Mouse (Mus musculus): ENCODE results near the gene Gm17027.
"Not testable (repeated sequence)": the region's sequence is repeated elsewhere in the genome, so short reads cannot be mapped to it uniquely, and the experiment has no call there.

Gm17027 gene

DNA sequence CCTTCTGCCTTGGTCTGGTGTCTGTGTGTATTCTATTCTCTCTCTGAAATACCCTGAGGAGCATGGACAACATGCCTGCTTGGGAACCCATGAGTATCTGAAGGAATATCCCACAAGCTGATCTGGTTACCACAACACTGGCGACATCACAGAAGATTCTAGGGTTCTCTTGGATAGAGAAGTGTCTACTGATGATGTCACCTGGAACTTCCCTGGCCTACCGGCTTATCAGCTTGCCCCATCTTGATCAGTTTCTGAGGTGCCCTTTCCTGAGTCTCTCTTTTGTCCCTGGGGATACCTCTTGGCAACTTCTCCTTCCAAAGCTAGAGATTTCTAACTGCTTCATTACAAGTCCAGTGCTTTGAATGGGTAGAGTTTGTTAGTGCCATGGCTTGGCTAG lies at the start of gene Gm17027:
Gene Gm17027, minus strand, starts transcription at position 101 of the 400 bp plus-strand sequence.
- DNase-seq (ENCODE audit: low read depth, low spot score): not testable (repeated sequence)

DNA sequence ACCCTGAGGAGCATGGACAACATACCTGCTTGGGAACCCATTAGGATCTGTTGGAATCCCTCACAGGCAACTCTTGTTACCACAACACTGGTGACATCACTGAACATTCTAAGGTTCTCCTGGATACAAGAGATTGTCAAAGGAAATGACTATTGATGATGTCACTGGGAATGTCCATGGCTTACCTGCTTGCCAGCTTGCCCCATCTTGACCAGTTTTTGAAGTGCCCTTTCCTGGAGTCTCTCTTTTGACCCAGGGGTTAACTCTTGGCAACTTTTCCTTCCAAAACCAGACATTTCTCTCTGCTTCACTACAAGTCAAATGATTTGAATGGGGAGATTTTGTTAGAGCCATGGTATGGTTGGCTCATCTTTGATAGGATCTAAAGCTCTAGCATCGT lies 28.3 kb upstream of the Gm17027 start, which contains the start of gene Gm3573:
Gene Gm3573, minus strand, starts transcription at position 101 of the 400 bp plus-strand sequence.
- not testable (repeated sequence) for DNase-seq (ENCODE audit: low read depth, low spot score)

DNA sequence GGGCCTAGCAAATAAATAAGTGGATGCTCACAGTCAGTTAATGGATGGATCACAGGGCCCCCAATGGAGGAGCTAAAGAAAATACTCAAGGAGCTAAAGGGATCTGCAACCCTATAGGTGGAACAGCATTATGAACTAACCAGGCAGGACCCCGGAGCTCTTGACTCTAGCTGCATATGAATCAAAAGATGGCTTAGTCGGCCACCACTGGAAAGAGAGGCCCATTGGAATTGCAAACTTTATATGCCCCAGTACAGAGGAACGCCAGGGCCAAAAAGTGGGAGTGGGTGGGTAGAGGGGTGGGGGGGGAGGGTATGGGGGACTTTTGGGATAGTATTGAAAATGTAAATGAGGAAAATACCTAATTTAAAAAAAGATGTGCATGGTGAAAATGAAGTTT lies 21.5 kb upstream of the Gm17027 start:
- not testable (repeated sequence) for DNase-seq (ENCODE audit: low read depth, low spot score)

DNA sequence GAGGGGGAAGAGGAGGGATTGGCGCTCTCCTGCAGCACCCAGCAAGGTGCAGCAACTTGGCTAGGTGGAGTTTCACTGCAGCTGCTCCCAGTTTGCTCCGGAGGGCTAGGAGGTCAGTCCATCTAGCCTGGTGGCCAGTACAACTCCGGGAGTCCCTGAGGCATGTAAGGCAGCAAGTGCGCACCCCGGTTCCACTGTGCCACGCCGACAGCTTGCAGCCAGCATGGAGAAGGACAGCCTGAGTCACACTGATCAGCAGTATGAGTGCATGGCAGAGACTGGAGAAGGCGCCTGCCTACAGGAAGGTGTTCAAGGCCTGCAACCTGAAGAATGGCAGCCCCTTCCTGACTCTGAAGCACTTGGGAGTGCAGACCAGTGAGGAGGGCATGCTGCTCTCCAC lies 27.9 kb downstream of the Gm17027 start:
- not testable (repeated sequence) for DNase-seq (ENCODE audit: low read depth, low spot score)

DNA sequence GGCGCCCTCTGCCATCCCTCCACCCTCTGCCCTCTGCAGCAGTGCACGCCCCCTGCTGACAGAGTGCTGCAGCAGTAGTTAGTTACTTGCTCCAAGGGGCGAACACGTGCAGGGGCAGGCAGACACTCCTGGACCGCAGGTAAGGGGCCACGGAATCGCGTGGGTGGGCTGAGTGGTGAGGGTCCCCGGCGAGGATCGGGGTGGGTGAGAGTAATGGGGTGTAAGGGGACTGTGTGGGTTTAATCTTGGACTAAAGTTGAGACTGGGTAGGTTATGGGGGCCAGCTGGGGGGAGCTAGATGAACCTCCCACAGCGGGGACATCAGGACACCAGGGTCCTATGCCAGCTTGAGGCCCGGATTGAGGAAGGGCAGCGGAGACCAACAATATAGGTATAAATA lies 28.6 kb downstream of the Gm17027 start:
- DNase-seq (ENCODE audit: low read depth, low spot score): not testable (repeated sequence)

DNA sequence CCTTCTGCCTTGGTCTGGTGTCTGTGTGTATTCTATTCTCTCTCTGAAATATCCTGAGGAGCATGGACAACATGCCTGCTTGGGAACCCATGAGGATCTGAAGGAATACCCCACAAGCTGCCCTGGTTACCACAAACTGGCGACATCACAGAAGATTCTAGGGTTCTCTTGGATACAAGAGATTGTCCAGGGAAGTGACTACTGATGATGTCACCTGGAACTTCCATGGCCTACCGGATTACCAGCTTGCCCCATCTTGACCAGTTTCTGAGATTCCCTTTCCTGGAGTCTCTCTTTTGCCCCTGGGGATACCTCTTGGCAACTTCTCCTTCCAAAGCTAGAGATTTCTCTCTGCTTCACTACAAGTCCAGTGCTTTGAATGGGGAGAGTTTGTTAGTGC lies 45.2 kb downstream of the Gm17027 start, which contains the start of gene Gm7951:
Gene Gm7951, minus strand, starts transcription at position 101 of the 400 bp plus-strand sequence.
- not testable (repeated sequence) for DNase-seq (ENCODE audit: low read depth, low spot score)
